Mouse (Mus musculus) kidney, postnatal 10 days (tissue): Measurements from ENCODE around the gene Wdr90.

ENCODE experiments used
- DNase-seq: peaks from one replicate; pipeline ENCODE4 v3.0.0; 2021; ENCODE audit warnings: mixed read lengths

Wdr90 gene

DNA sequence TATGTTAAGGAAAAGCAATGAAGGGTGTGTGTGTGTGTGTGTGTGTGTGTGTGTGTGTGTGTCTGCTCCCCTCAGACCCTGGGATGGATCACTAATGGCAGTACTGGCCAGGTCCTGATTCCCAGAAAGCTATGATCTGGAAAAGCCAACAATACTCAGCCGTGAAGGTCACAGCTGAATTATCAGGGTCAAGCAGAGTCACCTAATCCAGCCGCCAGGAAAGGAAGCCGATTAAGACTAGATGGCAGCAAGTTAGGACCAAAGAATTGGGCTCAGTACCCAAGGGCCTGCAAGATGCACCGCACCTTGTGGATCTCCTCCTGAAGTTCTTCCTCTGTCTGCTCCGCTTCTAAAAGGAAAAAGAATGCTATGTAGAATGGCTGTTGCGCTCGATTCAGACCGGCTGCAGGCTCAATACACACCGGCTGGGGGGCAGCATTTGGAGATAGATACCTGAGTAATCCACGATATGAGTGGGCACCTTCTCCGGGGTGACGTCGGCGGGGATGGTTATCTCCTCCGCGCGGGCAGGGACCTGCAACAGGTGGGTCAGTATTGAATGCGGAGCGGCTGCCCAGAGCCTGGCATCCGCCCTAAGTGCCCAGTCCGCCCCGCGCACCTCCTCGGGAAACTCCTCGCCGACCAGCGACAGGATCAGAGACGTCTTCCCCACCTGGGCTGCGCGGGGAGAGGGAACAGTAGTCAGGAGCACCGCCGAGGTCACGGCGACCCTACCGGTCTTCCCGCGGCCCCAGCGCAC lies 17.5 kb downstream of the Wdr90 start:
- DNase-seq = peak; percentile 21

DNA sequence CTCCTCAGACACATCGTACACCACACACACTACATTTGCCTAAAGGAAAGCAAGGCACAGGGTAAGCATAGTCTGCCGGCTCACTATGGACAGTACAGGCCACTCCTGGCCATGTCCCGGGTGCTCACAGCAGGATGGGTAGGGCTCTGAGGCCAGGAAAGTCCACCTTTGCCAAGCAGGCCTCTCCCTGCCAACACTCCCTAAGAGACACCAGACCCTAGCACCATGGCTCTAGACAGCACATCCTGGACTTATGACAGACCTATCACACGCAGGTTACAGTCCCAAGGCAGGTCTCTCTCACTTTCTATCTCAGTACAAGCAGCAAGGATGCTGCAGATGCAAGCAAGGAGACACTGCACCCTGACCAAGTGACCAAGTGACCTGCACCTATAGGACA lies 18.2 kb downstream of the Wdr90 start:
- DNase-seq = no peak

DNA sequence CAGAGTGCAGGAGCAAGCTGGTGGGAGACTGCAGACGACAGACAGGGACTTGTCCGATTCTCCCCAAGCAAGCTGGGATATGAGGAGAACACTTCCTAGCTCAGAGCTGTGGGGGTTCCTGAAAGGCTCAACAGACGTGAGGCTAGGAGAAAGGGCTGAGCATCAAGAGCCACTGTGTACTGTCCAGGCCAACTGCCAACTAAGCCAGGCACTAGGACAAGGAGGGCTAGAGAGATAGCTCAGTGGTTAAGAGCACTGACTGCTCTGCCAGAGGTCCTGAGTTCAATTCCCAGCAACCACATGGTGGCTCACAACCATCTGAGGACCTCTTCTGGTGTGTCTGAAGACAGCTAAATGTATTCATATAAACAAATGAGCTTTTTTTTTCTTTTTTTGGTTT lies 18.8 kb downstream of the Wdr90 start:
- no peak for DNase-seq

DNA sequence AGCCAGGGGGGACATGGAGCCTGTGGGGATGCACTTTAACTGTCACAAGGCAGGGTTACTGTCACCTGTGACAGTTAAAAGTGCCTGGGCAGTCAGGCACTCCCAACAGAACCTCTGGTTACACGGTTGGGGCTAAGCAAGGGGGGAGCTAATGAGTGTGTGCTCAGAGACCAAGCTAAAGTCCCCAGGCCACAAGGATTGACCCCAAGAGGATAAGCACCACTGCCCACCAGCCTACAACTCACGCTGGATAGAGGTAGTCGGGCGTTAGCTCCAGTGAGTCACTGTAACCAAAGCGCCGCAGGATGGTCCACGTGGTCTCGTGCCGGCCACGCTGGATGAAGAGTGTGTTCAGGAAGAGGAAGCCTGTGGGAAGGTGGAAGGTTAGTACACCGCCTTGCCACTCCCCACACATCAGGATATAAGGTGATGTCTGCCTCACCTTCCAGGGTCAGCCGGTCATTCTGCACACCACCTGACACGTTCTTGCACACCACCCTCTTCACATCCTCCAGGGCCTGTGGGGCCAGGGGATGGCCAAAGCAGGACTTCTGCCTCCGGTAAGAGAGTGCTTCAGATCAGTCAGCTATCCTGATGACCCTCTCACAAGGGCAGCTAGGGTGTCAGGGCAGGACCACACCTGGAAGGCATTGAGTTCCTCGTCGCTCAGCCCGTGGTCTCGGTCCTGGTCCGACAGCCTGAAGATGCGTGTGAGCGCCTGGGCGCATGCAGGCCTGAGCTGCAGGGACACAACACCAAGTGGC lies 20.0 kb downstream of the Wdr90 start, which contains the start of gene Gm20683:
Gene Gm20683, minus strand, starts transcription at position 647 of the 764 bp plus-strand sequence.
- no peak for DNase-seq

DNA sequence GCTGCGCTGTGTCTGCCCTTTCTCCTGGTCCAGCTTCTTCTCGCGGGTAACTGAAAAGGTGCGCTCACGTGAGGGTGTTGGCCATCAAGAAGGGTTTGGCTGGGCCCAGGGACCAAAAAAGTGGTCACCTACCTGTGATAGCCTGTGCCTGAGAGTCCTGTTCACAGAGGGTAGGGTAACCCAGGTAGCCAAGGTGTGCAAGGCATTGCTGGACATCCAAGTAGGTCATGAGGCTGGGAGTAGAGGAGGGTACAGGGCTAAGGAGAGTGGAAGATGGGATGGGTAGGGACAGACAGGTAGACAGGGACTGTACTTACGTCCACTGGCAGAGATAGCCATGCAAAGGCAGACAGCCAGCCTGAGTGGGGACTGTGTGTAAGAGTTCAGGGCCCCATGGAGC lies 20.8 kb downstream of the Wdr90 start:
- DNase-seq = no peak

DNA sequence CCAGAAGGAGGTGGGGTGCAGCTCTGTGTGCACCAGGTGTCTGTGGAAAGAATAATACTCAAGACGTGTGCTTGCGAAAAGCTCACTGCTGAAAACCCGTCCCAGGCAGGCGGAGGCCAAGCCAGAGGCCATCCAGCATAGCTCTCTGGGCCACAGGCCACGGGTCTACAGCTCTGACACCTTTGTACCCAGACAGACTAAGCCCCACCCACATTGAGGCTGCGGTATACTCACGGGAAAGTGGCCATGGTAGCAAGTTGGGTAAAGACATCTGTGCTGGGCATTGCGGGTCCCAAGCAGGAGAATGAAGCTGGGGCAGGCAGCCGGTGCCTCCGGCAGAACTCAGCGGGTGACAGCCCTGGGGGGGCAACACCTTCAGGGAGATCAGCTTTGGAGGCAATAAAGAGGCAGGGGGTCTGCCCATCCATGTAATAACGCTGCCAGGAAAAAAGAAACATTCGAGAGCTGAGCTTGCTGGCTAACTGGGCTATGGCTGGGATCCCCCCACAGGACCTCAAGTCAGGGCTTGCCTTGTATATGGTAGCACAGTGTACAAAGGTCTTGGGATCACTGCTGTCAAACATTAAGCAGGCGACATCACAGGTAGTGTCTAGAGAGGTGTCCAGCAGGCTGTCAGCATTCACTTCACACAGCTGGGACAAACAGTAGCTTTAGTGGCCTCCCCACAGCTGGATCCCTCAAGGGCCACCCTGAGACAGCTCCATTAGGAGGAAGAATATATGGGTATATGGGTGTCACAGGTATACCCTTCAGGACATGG lies 21.7 kb downstream of the Wdr90 start:
- DNase-seq = peak; percentile 55

DNA sequence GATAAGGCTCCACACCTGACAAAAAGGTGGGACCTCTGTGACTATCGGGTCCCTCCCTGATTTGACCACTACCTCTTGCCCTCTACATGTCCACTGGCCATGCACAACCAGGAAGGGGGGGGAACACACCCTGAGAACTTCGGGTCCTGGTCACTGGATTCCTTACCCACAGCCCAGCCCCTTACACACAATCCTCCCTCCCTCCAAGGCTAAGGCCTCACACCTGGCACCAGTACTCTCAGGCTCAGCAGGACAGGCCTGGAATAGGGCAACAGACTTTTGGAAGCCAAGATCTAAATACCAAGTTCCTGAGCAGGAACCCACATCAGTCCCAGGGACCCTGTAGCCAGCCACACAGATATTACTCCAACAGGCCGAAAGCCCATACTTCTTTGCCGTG lies 22.4 kb downstream of the Wdr90 start:
- peak; percentile 14 for DNase-seq

DNA sequence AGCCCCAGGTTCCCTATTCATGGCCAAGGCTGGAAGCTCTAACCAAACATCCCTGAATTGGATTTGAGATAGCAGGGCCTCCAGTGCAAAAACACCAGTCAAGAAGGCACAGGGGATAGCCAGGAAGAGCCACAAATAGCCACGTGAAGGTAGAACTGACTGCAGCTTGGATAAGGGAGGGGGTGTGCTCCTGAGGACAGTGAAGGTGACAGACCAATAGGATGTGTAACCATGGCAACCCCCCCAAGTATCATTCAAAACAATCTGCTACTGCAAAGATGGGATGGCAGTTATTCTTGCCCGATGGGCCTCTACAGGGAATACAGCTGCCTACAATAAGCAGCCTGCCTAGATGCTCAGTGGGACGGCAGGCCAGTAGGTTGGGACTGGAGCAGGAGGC lies 23.8 kb downstream of the Wdr90 start:
- no peak for DNase-seq

DNA sequence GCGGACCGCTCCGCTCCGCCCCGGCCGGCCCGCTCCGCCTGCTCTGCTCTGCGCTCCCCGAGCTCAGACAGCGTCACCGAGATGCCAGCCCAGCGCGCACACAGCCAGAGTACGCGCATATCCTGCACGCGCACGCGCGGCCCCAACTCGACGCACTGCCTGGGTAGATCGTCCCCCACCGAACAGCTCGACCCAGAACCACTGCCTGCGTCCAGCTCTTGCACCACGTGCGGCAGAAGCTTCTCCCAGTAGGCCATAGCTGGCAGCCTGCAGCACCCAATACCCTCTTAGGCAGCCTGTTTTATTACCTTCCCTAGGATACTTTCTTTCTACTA lies 24.3 kb downstream of the Wdr90 start, which contains the start of gene Rhbdl1:
Gene Rhbdl1, minus strand, starts transcription at position 220 of the 335 bp plus-strand sequence.
- peak; percentile 84 for DNase-seq

DNA sequence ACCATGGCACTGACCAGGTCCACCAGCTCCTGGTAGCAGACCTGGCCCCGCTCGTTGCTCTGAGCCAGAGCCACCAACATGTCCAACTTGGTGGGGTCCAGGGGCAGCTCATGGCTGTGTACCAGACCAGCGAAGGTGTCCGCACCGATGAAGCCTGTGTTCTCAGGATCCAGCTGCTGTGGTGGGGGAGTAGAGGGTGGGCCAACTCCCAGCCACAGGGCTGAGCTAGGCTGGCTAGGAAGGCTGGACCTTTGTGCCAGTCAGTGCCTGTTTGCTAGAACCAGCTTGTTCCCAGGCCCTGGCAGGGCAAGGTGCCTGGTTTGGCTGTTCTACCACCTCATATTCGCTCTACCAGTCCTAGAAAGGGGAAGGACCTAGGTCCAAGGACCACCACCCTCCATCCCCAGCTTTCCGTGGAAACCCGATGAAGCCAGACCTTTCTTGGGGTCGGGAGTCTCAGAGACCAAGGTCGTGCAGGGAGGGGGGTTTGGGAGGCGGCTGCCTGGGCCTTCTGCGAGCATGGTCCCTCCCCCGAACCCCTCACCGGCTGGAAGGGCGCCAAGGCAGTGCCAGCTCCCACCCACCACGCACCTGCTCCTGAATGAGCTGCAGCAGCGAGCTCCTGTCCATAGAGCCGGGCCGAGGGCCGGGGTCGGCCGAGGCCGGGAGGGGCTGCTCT lies 24.8 kb downstream of the Wdr90 start:
- DNase-seq = peak; percentile 56

DNA sequence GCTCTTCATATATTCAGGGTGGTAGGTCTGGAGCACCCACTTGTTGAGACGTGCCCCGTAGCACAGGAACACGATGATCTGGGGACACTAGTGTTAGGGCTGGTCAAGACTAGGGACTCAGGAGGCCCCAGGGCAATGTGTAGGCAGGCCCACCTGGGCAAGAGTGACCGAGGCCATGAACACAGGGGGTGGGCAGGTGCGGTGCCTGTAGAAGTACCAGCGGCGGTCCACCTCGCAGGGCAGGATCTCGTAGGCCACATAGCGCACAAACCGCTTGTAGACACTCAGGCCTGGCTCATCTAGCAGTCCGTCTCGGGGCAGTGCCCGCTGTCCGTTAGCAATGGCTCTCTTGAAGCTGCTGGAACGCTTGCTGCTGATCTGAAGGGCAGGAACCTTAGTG lies 25.5 kb downstream of the Wdr90 start:
- DNase-seq = peak; percentile 40

DNA sequence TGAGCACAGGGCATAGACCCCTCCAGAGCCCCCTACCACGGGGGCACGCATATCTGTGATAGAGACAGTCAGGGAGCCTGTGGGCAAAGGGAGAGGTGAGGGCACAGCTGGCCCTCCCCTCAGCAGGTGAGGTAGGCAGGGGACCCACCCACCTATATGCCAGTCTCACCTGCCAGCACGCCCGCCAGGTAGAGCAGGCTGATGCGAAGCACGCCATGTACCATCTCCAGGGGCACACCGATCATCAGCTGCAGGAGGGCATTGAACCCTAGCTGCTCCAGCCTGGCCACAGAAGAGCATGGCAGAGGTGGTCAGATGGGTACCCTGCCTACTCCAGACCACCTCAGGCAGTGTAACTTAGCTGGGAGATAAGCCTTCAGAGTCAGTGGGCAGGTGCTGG lies 26.0 kb downstream of the Wdr90 start:
- peak; percentile 43 for DNase-seq

DNA sequence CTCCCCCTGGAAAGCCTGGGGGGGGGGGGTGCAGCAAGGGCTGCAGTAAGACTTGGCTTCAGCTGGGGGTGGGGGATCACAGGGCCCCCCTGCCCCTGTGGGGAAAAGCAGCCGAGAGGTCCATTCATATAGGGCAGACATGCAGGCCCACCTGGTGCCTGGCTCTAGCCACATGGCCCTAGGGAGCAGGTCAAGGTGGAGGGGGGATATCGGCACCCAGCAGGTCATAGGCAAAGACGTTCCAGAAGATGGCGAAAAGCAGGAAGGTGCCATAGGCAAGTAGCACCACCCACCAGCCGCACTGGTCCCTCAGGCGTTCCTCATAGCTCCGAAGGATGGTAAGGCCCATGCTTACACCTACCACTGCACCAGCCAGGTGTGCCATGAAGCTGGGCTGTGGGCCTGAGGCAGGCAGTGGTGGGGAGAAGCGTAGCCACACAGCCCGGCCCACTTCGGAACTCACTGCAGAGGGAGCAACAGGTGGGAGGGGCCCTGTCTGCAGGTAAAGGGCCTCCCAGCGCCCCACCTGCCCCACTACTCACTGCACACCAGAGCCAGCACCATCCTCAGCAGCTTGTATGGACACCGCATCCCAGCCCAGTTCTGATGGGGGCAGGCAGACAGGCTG lies 26.6 kb downstream of the Wdr90 start:
- peak; percentile 34 for DNase-seq

DNA sequence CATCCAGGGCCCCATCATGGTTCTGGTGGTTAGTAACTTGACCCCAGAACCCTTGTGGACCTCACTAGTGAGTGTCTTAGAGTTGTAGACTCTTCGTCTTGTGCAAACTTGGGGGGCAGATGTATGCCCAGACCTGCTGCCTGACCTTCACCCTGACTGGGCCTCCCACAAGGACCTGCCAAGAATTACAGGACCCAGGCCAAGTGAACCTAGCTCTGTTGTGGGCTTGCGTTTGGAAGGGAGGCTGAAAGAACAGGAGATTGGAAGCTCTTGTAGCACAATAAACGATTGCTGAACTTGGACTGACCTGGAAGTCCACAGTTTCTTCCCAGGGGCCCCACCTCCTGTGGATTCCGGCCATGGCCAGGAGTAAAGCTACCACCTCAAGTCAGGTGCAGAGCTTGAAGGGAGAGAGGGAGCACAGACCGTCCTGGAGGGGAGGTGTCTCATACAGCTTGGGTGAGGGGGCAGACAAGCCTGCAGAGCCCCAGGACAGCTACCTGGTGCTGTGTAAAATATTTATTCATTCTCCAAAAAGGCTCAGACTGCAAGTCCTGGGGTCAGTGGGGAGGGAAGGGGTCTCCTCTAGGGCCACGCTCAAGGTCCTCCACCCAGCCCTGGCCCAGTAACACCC lies 27.2 kb downstream of the Wdr90 start:
- peak; percentile 58 for DNase-seq

DNA sequence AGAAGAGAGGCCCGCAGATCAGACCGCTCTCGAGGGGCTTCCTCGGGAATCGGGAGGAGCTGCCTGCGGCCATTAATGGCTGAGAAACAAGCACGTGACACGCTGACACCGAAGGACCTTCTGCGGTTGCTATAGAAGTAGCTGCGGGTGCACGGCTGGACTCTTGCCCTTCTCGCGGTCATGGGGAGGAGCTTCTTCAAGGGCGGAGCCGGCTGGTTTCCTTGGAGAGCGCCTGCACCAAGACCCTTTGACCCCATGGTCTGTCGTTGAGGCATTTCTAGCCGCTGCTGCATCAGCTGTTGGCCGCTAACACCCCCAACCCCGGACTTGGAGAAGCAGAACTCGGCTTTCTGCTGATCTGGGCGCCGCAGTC lies 28.0 kb downstream of the Wdr90 start, which contains the start of gene Stub1:
Gene Stub1, minus strand, starts transcription at position 114 of the 373 bp plus-strand sequence.
- peak; percentile 97 for DNase-seq

DNA sequence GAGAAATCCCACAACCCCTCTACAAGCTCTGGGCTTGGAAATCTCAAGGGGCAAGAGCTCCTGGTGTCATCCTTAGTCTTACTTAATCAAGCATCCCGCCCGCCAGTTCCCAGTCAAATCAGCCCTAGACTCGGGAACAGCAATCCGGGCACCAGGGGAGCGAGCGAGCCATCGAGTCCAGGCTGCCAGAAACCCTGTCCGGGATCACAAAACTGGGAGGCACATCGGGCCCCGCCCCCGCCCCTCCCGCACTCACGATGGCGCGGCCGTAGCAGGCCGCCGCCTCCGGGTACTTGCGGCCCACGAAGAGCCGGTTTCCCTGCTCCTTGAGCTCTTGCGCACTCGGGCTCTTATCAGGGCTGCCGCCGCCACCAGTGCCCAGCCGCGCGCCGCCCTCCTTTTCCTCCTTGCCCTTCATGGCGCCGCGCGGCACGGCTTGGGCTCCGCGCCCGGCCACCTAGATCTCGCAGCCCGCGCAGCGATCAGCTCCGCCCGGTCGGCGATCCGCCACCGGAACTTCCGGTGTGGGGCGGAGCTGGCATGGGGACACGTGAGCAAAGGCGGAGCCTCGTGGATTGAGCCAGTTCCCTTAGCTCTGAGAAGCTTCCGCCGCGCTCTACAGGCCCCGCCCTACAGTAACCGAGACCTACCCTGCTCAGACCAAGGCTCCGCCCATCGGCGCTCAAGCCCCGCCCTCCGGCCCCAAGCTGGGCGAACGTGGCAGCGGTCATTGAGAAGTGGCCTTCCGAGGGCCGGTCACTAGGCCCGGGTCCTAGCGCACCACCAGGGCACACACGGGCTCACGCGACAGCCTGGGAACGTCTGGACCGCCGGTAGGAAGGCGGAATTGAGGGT lies 28.6 kb downstream of the Wdr90 start:
- peak; percentile 100 for DNase-seq

DNA sequence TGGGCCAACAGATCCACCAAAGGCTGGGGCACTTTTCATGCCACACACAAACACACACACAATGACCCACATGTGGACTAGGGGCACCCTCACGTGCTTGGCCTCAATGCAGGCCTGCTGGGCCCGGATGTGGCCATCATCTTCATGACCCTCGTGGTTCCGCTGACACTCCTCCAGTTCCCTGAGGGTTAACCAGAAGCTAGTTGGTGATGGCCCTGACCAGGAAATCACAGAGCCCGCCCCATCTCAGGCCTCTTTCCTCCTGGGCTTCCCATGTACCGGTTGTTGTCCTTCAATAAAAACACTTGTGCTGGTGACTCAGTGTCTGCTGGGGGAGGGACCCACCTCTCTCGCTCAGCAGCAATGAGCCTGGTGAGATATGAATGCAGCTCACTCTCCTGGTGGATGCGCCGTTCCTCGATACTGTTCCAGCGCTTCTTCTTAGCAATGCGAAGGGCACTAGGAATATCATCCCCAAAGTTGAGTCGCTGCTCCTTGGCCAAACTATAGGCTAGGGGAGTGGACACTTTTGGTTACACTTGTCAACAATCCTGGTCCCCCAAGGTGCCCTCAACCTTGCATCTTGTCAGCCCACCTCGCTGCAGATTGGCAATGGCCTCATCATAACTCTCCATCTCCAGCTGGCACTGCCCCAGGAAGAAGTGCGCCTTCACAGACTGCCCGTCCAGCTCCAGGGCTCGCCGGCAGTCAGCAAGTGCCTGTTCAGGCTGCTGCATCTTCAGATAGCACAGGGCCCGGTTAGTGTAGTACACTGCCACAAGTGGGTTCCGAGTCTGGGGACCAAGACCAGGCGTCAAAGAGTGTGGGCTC lies 29.6 kb downstream of the Wdr90 start:
- DNase-seq = peak; percentile 57

DNA sequence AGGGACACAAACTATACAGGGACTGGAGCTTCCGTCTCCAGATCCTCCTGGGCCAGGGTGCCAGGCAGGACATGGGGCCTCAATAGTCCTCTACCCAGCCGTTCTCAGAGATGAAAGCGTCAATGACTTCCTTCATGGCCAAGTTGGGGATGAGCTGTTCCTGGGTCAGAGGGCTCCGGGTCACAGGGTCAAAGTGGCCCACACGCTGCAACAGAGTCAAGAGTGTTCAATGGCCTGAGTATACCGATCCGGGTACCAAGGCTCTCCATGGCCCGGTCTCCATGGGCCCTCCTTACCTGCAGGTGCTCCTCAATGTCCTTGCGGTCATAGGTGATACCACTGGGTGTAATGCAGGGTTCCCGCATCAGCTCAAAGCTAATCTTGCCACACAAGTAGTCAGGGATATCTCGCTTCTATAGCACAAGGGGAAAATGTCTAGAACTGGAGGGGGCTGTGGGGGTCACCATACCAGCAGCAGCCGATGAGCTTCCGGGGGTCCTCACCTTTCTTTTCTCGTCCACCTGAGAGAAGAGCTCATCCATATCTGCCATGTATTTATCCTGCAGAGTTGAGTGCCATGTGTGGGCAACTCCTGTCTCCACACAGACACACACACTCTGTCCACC lies 30.4 kb downstream of the Wdr90 start:
- DNase-seq = peak; percentile 29

DNA sequence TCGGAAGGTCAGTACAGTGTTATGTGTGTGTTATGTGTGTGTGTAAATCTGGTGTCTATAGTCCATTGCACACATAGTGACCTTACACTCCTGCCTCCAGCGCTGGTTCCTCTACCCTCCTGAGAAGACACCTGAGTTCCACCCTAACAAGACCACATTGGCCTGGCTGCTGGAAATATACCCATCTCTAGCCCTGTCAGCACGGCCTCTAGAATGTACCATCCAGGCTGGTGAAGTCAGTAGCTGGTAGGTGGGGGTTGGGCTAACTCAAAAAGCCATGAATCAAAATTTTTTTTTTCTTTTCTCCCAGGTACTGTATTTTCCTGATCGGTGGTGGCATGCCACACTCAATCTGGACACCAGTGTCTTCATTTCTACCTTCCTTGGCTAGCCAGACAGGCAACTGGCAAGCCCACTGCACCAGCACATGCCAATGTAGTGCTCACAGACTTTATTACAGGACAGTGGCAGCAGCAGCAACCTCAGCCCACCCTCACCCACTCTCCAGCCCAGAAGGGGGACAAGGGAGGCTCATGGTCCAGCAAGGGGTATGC lies 31.0 kb downstream of the Wdr90 start:
- DNase-seq = peak; percentile 13
